Mouse (Mus musculus) myocyte (in vitro differentiated cells): ENCODE results near the gene Med13. TPM values are rescaled to one million over a fixed set of nuclear protein-coding genes. Genes with fewer than 3 reads are reported as not detected.

Experiments used
- H3K27me3 ChIP-seq: one replicate; pipeline ENCODE4 v1.6.1; 2011; ENCODE audit not compliant: control insufficient read depth, insufficient read depth, insufficient read length
- H3K36me3 ChIP-seq: one replicate; pipeline ENCODE4 v1.6.1; 2011; ENCODE audit not compliant: control insufficient read depth, insufficient read depth
- H3K4me2 ChIP-seq: one replicate; pipeline ENCODE4 v1.6.1; 2011; ENCODE audit warnings: low read depth, control low read depth
- H3K4me3 ChIP-seq: one replicate; pipeline ENCODE4 v1.5.1; 2011; ENCODE audit warnings: mild to moderate bottlenecking, control low read depth, moderate library complexity
- H3K79me2 ChIP-seq: one replicate; pipeline ENCODE4 v1.6.1; 2011; ENCODE audit not compliant: control insufficient read depth, insufficient read depth
- H3ac ChIP-seq: one replicate; pipeline ENCODE4 v1.6.1; 2011; ENCODE audit not compliant: control insufficient read depth, insufficient read length
- CEBPB ChIP-seq: IDR thresholded peaks from 2 replicates; pipeline ENCODE4 v1.6.1; 2011; ENCODE audit warnings: mild to moderate bottlenecking, moderate library complexity; ENCODE audit not compliant: poor library complexity, insufficient read depth, severe bottlenecking
- E2F4 ChIP-seq: IDR thresholded peaks from one replicate; pipeline ENCODE4 v1.6.1; 2011; ENCODE audit warnings: mild to moderate bottlenecking, control low read depth, moderate library complexity; ENCODE audit not compliant: insufficient read depth
- MAX ChIP-seq: IDR thresholded peaks from one replicate; pipeline ENCODE4 v1.6.1; 2011; ENCODE audit warnings: low read depth, mild to moderate bottlenecking, control low read depth
- MYOD1 ChIP-seq, 3 experiments: IDR thresholded peaks; one replicate each; pipeline ENCODE4 v1.6.1; 2011; ENCODE audit warnings: control low read depth in 2 of 3, low read depth in 2 of 3, mild to moderate bottlenecking in 2 of 3, moderate library complexity in 1 of 3; ENCODE audit not compliant: insufficient read length in 2 of 3, control insufficient read depth in 1 of 3
- MYOG ChIP-seq, 3 experiments: IDR thresholded peaks; one replicate each; pipeline ENCODE4 v1.6.1; 2011; ENCODE audit warnings: control low read depth in 2 of 3, low read depth in 2 of 3, mild to moderate bottlenecking in 2 of 3; ENCODE audit not compliant: insufficient read length in 2 of 3, control insufficient read depth in 1 of 3, insufficient read depth in 1 of 3
- POLR2A ChIP-seq: IDR thresholded peaks from one replicate; pipeline ENCODE4 v1.6.1; 2011; ENCODE audit warnings: low read depth, mild to moderate bottlenecking, control low read depth, moderate library complexity; ENCODE audit not compliant: insufficient read length
- POLR2AphosphoS2 ChIP-seq: IDR thresholded peaks from one replicate; pipeline ENCODE4 v1.6.1; 2011; ENCODE audit warnings: low read depth, control low read depth; ENCODE audit not compliant: insufficient read length
- REST ChIP-seq: IDR thresholded peaks from one replicate; pipeline ENCODE4 v1.6.1; 2011; ENCODE audit warnings: mild to moderate bottlenecking, control low read depth, moderate library complexity; ENCODE audit not compliant: insufficient read depth, insufficient read length
- SRF ChIP-seq: IDR thresholded peaks from one replicate; pipeline ENCODE4 v1.6.1; 2011; ENCODE audit warnings: low read depth; ENCODE audit not compliant: control insufficient read depth, insufficient read length
- TCF12 ChIP-seq: IDR thresholded peaks from one replicate; pipeline ENCODE4 v1.6.1; 2011; ENCODE audit warnings: mild to moderate bottlenecking, control low read depth; ENCODE audit not compliant: poor library complexity, insufficient read depth, severe bottlenecking
- TCF3 ChIP-seq: IDR thresholded peaks from one replicate; pipeline ENCODE4 v1.6.1; 2011; ENCODE audit warnings: low read depth, control low read depth; ENCODE audit not compliant: insufficient read length
- USF1 ChIP-seq: IDR thresholded peaks from one replicate; pipeline ENCODE4 v1.6.1; 2011; ENCODE audit warnings: low read depth, mild to moderate bottlenecking, control low read depth, moderate library complexity
- polyA plus RNA-seq: library from polyadenylated mRNA; unstranded; fragments of >200 nt; fragmentation: generic; extraction: Trizol; gene quantifications from one replicate; pipeline ENCODE4 v1.2.1, GENCODE M21; 2012; ENCODE audit warnings: missing spikeins

The Med13 gene
- polyA plus RNA-seq, 1 experiment: 6.2 TPM

GRCm38 (mm10) chr11:86396518-86396917 lies 39.1 kb upstream of the Med13 start:
- Histone ChIP-seq H3ac (no peak overlapping the region), H3K36me3 (no peaks in the 10 kb centered on the region), H3K79me2 (no peaks in the 10 kb centered on the region), H3K4me2 (no peak overlapping the region), H3K27me3 (no peaks in the 10 kb centered on the region), H3K4me3 (no peak overlapping the region)
- TF ChIP-seq MYOG (IDR thresholded peaks at IDR 0.05; ENCODE audit: control insufficient read depth in 1 of 3, insufficient read depth in 1 of 3, insufficient read length in 2 of 3, low read depth in 2 of 3): no peak
- TF ChIP-seq TCF3: no peak
- TF ChIP-seq E2F4: no peak
- TF ChIP-seq POLR2A: no peak
- no peak for TF ChIP-seq MYOD1 (IDR thresholded peaks at IDR 0.05; ENCODE audit: control insufficient read depth in 1 of 3, insufficient read length in 2 of 3, low read depth in 2 of 3)
- no peak for TF ChIP-seq SRF
- no peak for TF ChIP-seq USF1
- no peak for TF ChIP-seq CEBPB
- TF ChIP-seq REST: no peak
- TF ChIP-seq MAX: no peak
- TF ChIP-seq POLR2AphosphoS2: no peak
- TF ChIP-seq TCF12: no peak

DNA sequence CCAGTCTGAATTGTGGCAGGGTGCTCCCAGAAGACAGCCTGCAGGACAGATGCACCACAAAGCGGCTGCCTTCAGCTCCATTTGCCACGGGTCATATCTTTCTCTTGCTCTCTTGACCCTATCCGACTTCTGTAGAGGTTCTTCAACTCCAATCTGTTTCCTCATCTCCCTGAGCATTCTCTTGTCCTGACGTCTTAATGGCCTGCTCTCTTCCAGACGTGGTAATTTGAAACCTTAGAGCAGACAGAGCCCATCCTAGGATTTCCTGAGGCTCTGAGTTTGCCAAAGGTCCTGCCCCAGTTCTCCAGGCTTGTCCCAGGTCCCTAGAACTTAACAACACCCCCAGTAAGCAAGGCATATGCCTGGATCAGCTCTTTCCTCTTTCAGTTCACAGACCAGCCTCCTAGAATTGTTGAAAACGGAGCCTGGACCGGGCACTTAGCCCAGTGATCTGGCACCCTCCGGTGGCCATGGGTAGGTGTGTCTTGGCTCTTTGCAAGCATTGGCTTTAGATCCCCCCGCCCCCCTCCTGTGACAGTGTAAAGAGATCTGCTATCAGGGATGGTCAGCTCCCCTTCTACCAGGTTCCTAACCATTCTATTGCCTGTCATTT lies 38.2 kb upstream of the Med13 start:
- H3K4me3 ChIP-seq: no peak overlapping the region
- no peaks in the 10 kb centered on the region for H3K79me2 ChIP-seq
- no peaks in the 10 kb centered on the region for H3K36me3 ChIP-seq
- H3K4me2 ChIP-seq: peak overlapping the region; percentile 76
- no peaks in the 10 kb centered on the region for H3K27me3 ChIP-seq
- no peak overlapping the region for H3ac ChIP-seq
- no peak for TF ChIP-seq POLR2AphosphoS2
- TF ChIP-seq SRF: no peak
- TF ChIP-seq MAX: no peak
- TF ChIP-seq E2F4: no peak
- TF ChIP-seq CEBPB: no peak
- TF ChIP-seq POLR2A: no peak
- no peak for TF ChIP-seq REST
- TF ChIP-seq TCF12: no peak

DNA sequence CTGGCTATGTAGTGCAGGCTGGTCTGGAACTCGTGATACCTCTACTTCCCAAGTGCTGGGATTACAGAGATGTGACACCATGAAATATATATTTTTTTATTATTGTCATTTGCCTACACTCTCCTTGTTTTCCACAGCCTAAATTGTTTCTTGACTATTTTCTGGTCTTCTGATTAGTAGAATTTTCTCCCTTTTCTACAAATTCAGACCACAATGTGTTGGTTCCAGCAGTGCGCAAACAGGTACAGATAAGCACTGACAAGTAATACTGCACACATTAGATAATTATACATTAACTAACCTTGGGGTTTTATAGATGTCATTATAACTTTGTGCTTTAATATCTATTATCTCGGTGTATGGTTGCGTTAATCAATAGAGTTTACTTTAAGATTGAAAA lies 37.7 kb upstream of the Med13 start:
- Histone ChIP-seq H3K79me2 (no peaks in the 10 kb centered on the region), H3ac (no peak overlapping the region), H3K27me3 (no peaks in the 10 kb centered on the region), H3K36me3 (no peaks in the 10 kb centered on the region), H3K4me2 (peak overlapping the region; percentile 76), H3K4me3 (no peak overlapping the region)
- no peak for TF ChIP-seq MAX
- TF ChIP-seq SRF: no peak
- no peak for TF ChIP-seq MYOD1 (IDR thresholded peaks at IDR 0.05; ENCODE audit: control insufficient read depth in 1 of 3, insufficient read length in 2 of 3, low read depth in 2 of 3)
- no peak for TF ChIP-seq POLR2AphosphoS2

DNA sequence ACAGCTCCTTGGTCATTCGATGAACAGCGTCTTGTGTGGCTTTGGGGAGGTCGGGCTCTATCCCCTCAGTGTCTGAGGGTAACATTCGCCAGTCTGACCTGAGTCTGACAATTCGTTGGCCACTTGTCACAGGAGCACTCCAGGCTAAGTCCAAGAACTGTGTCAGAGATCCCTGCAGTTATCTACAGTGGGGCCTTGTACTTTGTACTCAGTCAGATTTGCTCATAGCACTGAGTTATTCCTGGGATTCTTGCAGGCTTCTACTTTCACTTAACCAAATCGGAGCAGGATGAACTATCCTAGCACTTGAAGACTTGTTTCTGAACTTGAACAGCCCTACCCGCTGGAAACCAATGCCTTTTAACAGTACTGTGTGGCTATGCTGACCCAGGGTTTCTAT lies 34.3 kb upstream of the Med13 start:
- H3K4me3 ChIP-seq: no peak overlapping the region
- no peak overlapping the region for H3ac ChIP-seq
- no peaks in the 10 kb centered on the region for H3K36me3 ChIP-seq
- H3K27me3 ChIP-seq: no peaks in the 10 kb centered on the region
- no peaks in the 10 kb centered on the region for H3K79me2 ChIP-seq
- TF ChIP-seq REST (no peak), USF1 (no peak), TCF12 (no peak), SRF (no peak), POLR2A (no peak), MYOD1 (IDR thresholded peaks at IDR 0.05; ENCODE audit: control insufficient read depth in 1 of 3, insufficient read length in 2 of 3, low read depth in 2 of 3) (no peak), TCF3 (no peak), E2F4 (no peak), MAX (no peak), POLR2AphosphoS2 (no peak), CEBPB (no peak), MYOG (IDR thresholded peaks at IDR 0.05; ENCODE audit: control insufficient read depth in 1 of 3, insufficient read depth in 1 of 3, insufficient read length in 2 of 3, low read depth in 2 of 3) (no peak)
- H3K4me2 ChIP-seq: no peak overlapping the region

DNA sequence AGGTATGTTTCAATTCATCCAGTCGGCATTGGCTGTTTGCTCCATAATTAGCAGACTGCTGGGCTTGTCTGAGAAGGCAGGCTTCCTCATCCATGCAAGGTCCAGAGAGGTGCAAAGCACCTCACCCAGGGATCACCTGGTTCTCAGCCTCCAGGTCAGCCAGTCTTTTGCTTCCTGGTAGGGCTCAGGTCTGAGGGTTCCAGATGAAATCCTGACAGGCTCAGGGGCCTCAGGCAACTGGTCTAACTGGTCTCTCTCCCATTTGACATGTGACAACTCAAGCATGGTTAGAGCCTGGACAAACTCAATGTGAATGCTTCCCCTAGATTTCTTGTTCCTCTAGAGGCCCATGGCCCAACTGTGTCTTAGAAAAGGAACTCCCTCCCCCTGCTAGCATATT lies 32.9 kb upstream of the Med13 start:
- Histone ChIP-seq H3K79me2 (no peaks in the 10 kb centered on the region), H3K27me3 (no peaks in the 10 kb centered on the region), H3K36me3 (no peaks in the 10 kb centered on the region), H3K4me2 (no peak overlapping the region), H3K4me3 (no peak overlapping the region), H3ac (no peak overlapping the region)
- TF ChIP-seq E2F4 (no peak), MYOG (IDR thresholded peaks at IDR 0.05; ENCODE audit: control insufficient read depth in 1 of 3, insufficient read depth in 1 of 3, insufficient read length in 2 of 3, low read depth in 2 of 3) (no peak), POLR2AphosphoS2 (no peak), SRF (no peak), MAX (no peak), REST (no peak), MYOD1 (IDR thresholded peaks at IDR 0.05; ENCODE audit: control insufficient read depth in 1 of 3, insufficient read length in 2 of 3, low read depth in 2 of 3) (no peak), CEBPB (no peak), TCF12 (no peak), POLR2A (no peak), TCF3 (no peak), USF1 (no peak)
